Mouse (Mus musculus) heart, adult 2 months (tissue): ENCODE results near the gene Slc25a45. TPM values are rescaled to one million over a fixed set of nuclear protein-coding genes. Genes with fewer than 3 reads are reported as not detected.

Experiments
- DNase-seq, 2 experiments: peaks; one replicate each; pipeline ENCODE4 v3.0.0; 2021
- H3K27ac ChIP-seq: fragments of 200-600 bp; 2 replicates; pipeline ENCODE4 v1.8.1; 2022
- H3K27me3 ChIP-seq: fragments of 200-500 bp; 2 replicates; pipeline ENCODE4 v1.6.1; 2012; ENCODE audit warnings: mild to moderate bottlenecking, low read length, inconsistent platforms, mixed read lengths; ENCODE audit not compliant: control insufficient read depth, insufficient read depth
- H3K36me3 ChIP-seq: fragments of 200-500 bp; 2 replicates; pipeline ENCODE4 v1.6.1; 2012; ENCODE audit warnings: low read length, inconsistent platforms; ENCODE audit not compliant: control insufficient read depth, insufficient read depth
- H3K4me1 ChIP-seq: fragments of 200-500 bp; 2 replicates; pipeline ENCODE4 v1.6.1; 2011; ENCODE audit warnings: low read length; ENCODE audit not compliant: control insufficient read depth, insufficient read depth
- H3K4me3 ChIP-seq: fragments of 200-600 bp; 2 replicates; pipeline ENCODE4 v1.8.1; 2022
- H3K79me2 ChIP-seq: fragments of 200-500 bp; replicated peaks from 2 replicates; pipeline ENCODE4 v1.6.1; 2012; ENCODE audit warnings: mild to moderate bottlenecking, inconsistent platforms, low read length, moderate library complexity, mixed read lengths; ENCODE audit not compliant: control insufficient read depth, insufficient read depth
- H3K9ac ChIP-seq: fragments of 200-500 bp; 2 replicates; pipeline ENCODE4 v1.6.1; 2012; ENCODE audit warnings: low read depth, mild to moderate bottlenecking, control low read depth, inconsistent platforms, low read length, mixed read lengths
- CTCF ChIP-seq: fragments of 200-600 bp; IDR thresholded peaks from 2 replicates; pipeline ENCODE4 v1.8.1; 2022; ENCODE audit warnings: antibody characterized with exemption, mild to moderate bottlenecking, moderate library complexity
- EP300 ChIP-seq: fragments of 200-500 bp; IDR thresholded peaks from 2 replicates; pipeline ENCODE4 v1.6.1; 2011; ENCODE audit warnings: low read depth, low read length, control low read depth; ENCODE audit not compliant: insufficient read depth
- POLR2A ChIP-seq: fragments of 200-500 bp; IDR thresholded peaks from 2 replicates; pipeline ENCODE4 v1.6.1; 2011; ENCODE audit warnings: mild to moderate bottlenecking, low read depth, low read length, control low read depth; ENCODE audit not compliant: insufficient read depth
- WGBS: fragments of 180-500 bp; shearing (Covaris S2); methylation state at CpG from one replicate; pipeline ENCODE4 v1.1.7; 2018; 5-methylcytosine and 5-hydroxymethylcytosine counted together
- intact Hi-C: fragments of 180-260 bp; cut with DNase I; formaldehyde crosslinking; loops from one replicate; pipeline ENCODE4 v1.15.1; 2025
- polyA plus RNA-seq: library from polyadenylated mRNA; depleted of rRNA; stranded (reverse); fragments of >200 nt; gene quantifications from 2 replicates; pipeline ENCODE4 v1.2.3, GENCODE M21; 2012
- total RNA-seq, 2 experiments: library from RNA; stranded (reverse); gene quantifications; 2 replicates each; pipeline ENCODE4 v1.2.3; 2021

Gene Slc25a45
- total and polyA plus RNA-seq, 3 experiments: 2.8 to 7.9 (median 2.8) TPM

DNA sequence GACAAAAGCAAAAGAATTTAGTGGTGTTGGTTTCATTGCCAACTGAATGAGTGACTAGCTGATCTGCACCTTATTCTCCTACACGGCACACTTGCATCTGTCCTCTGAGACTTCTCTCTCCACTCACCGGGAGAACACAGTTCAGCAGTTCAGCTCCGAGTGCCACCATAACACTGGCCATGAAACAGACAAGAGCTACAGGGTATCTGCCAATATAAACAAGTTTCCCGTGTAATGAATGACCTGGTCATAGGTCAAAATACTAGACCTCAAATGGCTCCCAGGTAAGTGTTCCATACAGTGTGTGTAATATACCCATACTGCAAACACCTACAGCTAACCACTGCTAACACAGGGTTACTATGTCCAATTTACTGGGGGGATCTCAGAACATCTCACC is 11.6 kb downstream of the Slc25a45 start:
- intact Hi-C loops: no loop called here
- no peak for DNase-seq

DNA sequence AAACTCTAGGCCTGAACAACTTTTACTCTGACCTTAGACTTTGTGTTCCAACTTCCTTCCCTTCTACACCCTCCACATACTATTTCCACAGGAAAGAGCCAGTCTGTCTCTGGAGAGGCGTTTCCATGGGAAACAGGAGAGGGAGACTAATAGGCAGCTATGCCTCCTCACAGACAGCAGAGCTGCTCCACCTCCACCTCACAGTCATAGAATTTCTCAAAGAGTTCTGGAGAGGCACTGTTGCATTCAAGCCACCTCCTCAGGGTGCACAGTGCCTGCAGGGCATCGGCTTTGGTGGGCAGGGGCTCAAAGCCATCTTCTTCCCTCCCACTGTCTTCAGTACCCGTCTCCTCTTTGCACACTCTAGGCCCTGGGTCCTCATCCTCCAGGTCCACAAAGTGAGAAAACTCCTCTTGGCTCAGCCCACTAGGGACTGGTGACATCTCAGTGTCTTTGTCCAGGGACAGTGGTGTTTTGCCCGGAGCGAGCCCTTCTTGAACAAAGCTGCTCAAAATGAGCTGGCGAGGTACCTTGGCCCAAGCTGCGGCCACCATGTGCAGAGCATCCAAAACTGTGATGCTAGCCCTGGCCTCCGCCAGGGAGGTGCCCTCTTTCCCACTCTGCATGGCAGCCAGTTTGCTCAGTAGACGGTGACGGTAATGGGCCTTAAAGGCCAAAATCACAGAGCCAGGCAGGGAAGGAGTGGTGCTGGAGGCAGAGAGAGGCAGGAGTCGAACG is 14.1 kb downstream of the Slc25a45 start:
- no peak overlapping the region for H3K9ac ChIP-seq
- H3K27me3 ChIP-seq: no peaks in the 10 kb centered on the region
- H3K79me2 ChIP-seq: no peaks in the 10 kb centered on the region
- TF ChIP-seq POLR2A (no peak), EP300 (no peak), CTCF (no peak)
- H3K36me3 ChIP-seq: no peaks in the 10 kb centered on the region
- no peak for DNase-seq
- H3K4me3 ChIP-seq: no peak overlapping the region
- H3K4me1 ChIP-seq: peaks cover 6% of the 10 kb centered on the region
- no peak overlapping the region; the same call in 1 of the 2 replicates for H3K27ac ChIP-seq
- intact Hi-C loops: no loop called here
- 89% methylated on average over 12 of the region's 12 CpGs for WGBS

More for the DNA sequence above, 11.6 kb downstream of the Slc25a45 start:
- TF ChIP-seq POLR2A: no peak
- TF ChIP-seq EP300: no peak
- TF ChIP-seq CTCF: no peak
- Histone ChIP-seq H3K27ac (no peak overlapping the region), H3K4me1 (peaks cover 6% of the 10 kb centered on the region), H3K36me3 (no peaks in the 10 kb centered on the region), H3K9ac (no peak overlapping the region), H3K79me2 (no peaks in the 10 kb centered on the region), H3K4me3 (no peak overlapping the region), H3K27me3 (no peaks in the 10 kb centered on the region)
- WGBS: 56% methylated on average over 4 of the region's 4 CpGs

DNA sequence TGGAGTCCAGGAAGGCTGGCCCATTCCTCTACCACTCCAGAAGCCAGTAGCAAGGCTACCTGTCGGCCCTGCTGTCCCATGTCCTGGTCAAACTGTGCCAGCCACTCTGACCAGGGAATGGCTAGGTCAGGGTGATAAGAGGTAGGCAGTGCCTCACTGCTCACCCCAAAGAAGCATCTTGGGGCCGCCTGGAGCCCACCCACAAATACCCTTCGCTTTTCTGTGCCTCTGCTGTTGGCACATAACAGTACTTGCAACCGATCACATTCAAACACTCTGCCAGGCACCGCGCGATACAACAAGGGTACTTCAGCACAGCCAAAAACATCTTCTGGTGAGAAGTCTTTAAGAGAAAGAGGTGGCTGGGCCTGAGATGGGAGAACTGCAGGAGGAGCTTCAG is 14.7 kb downstream of the Slc25a45 start:
- no peak for DNase-seq
- Histone ChIP-seq H3K27ac (no peak overlapping the region), H3K9ac (no peak overlapping the region), H3K4me1 (peaks cover 6% of the 10 kb centered on the region), H3K79me2 (no peaks in the 10 kb centered on the region), H3K36me3 (no peaks in the 10 kb centered on the region), H3K4me3 (no peak overlapping the region), H3K27me3 (no peaks in the 10 kb centered on the region)
- WGBS: 95% methylated on average over 7 of the region's 7 CpGs
- TF ChIP-seq EP300 (no peak), CTCF (no peak), POLR2A (no peak)
- intact Hi-C loops: no loop called here

DNA sequence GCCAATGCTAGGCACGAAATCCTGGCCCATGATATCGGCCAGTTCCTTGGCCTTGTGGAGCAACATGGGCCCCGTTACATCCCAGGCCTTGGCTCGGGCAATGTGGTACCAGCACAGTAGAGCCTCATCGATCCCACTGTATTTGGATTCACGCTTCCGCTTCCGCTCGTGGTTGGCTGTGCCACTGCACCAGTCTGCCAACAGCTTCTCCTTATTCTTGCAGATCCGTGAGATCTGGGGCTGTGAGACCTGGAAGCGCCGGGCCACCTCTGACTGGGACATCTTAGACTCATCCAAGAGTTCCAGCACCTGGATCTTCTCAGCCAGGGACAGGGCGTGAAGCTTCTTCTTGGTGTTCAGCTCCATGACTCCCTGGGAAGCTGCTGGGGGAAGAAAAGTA is 15.1 kb downstream of the Slc25a45 start:
- Histone ChIP-seq H3K27me3 (no peaks in the 10 kb centered on the region), H3K9ac (no peak overlapping the region), H3K36me3 (no peaks in the 10 kb centered on the region), H3K4me3 (no peak overlapping the region), H3K79me2 (no peaks in the 10 kb centered on the region), H3K4me1 (peaks cover 6% of the 10 kb centered on the region), H3K27ac (no peak overlapping the region)
- intact Hi-C loops: no loop called here
- no peak for DNase-seq
- 93% methylated on average over 13 of the region's 13 CpGs for WGBS
- no peak for TF ChIP-seq POLR2A
- no peak for TF ChIP-seq CTCF
- no peak for TF ChIP-seq EP300

DNA sequence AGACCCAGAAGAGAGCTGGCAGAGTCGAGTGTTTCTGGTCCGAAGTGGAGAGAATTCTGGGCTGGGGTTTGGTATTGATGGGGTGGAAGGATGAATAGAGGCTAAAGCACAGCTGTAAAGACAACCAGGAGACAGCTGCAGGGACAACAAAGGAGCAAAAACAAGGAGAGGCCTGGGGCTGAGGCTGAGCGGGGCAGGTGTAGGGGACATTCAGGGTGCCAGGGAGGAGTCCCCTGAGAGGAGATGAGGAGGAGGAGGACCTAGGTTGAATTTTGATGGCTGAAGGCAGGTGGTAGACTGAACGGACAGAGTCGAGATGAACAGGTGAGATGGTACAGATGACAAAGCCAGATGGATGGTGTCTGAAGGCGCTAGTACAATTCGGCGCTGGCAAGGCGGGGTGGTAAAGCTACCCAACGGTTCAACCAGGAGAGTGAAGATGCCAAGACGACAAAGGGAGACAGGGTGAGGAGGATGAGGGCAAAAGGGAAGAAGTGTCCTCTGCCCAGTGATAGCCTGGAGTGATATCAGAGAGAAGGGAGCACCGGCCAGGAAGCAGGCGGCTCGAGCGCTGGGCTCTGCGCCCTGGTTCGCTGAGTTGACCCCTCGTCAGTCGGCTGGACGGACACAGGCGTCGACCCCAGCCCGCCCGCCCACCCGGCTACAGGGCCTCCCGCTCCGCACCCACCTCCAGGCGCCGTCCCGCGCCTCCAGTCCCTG is 15.8 kb downstream of the Slc25a45 start:
- no peaks in the 10 kb centered on the region for H3K79me2 ChIP-seq
- H3K9ac ChIP-seq: peak overlapping the region; percentile 75
- H3K27me3 ChIP-seq: no peaks in the 10 kb centered on the region
- H3K36me3 ChIP-seq: no peaks in the 10 kb centered on the region
- intact Hi-C loops: no loop called here
- peaks cover 6% of the 10 kb centered on the region for H3K4me1 ChIP-seq
- 13% methylated on average over 31 of the region's 31 CpGs for WGBS
- H3K27ac ChIP-seq: peak overlapping the region; percentile 70
- TF ChIP-seq POLR2A (no peak), CTCF (no peak), EP300 (no peak)
- no peak for DNase-seq
- peak overlapping the region; percentile 74 for H3K4me3 ChIP-seq
